Mouse (Mus musculus) kidney, embryonic 14.5 days (tissue): ENCODE data around the gene Crtam. TPM values are rescaled to one million over a fixed set of nuclear protein-coding genes. Genes with fewer than 3 reads are reported as not detected.

ENCODE experiments used
- ATAC-seq: fragments of 200-750 bp; cut with Nextera tagmentation; 2 replicates; pipeline ENCODE4 v1.8.0; 2017; ENCODE audit warnings: moderate number of reproducible peaks, mild to moderate bottlenecking, moderate TSS enrichment, moderate library complexity; ENCODE audit not compliant: low FRiP score, low TSS enrichment
- H3K27ac ChIP-seq: fragments of 300-500 bp; sonication (generic); 2 replicates; pipeline ENCODE4 v1.5.1; 2014; ENCODE audit warnings: low read depth, mild to moderate bottlenecking, low read length, moderate library complexity, mixed read lengths
- H3K27me3 ChIP-seq: fragments of 300-500 bp; sonication (generic); 2 replicates; pipeline ENCODE4 v1.6.1; 2014; ENCODE audit warnings: mild to moderate bottlenecking, low read length; ENCODE audit not compliant: control insufficient read depth, insufficient read depth
- H3K36me3 ChIP-seq: fragments of 300-500 bp; sonication (generic); 2 replicates; pipeline ENCODE4 v1.6.1; 2014; ENCODE audit warnings: low read length, mixed read lengths; ENCODE audit not compliant: control insufficient read depth, insufficient read depth
- H3K4me1 ChIP-seq: fragments of 300-500 bp; sonication (generic); 2 replicates; pipeline ENCODE4 v1.6.1; 2014; ENCODE audit warnings: low read length, mixed read lengths; ENCODE audit not compliant: control insufficient read depth, insufficient read depth
- H3K4me2 ChIP-seq: fragments of 300-500 bp; sonication (generic); replicated peaks from 2 replicates; pipeline ENCODE4 v1.6.1; 2014; ENCODE audit warnings: low read depth, mild to moderate bottlenecking, low read length
- H3K4me3 ChIP-seq: fragments of 300-500 bp; sonication (generic); 2 replicates; pipeline ENCODE4 v1.5.1; 2014; ENCODE audit warnings: mild to moderate bottlenecking, low read length
- H3K9ac ChIP-seq: fragments of 300-500 bp; sonication (generic); 2 replicates; pipeline ENCODE4 v1.6.1; 2014; ENCODE audit warnings: low read depth, mild to moderate bottlenecking, low read length, moderate library complexity
- H3K9me3 ChIP-seq: fragments of 300-500 bp; sonication (generic); 2 replicates; pipeline ENCODE4 v1.6.1; 2016; ENCODE audit warnings: low read length; ENCODE audit not compliant: control insufficient read depth
- WGBS: fragments of 180-500 bp; shearing (Covaris S2); extraction: QIAGEN DNeasy Blood & Tissue Kit; methylation state at CpG from one replicate; pipeline ENCODE4 v1.1.7; 2014; 5-methylcytosine and 5-hydroxymethylcytosine counted together
- polyA plus RNA-seq: library from polyadenylated mRNA; unstranded; fragments of >200 nt; fragmentation: Nextera tagmentation; extraction: Ambion mirVana; gene quantifications from 2 replicates; pipeline ENCODE4 v1.2.1, GENCODE M21; 2014

Gene Crtam
- 0.15 and 0.17 TPM in 2 replicates for polyA plus RNA-seq

DNA sequence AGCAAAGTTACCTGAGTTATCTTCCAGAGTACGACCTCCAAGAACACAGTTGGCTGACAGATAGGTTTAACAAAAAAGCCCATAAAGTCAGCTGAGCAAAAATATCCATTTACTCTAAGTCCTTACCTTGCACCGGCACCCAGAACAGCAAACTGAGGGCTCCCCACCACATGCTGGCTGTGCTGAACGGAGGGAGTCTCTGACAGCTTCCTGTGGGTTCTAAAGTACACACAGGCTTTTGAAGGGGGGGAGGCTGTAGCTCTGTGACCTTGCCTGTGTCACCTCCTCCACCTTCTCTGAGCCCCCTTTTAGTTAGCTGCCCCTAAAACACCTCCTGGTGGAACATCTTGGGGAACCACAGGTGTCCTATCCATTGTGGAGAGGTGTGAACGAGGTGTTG lies at the start of gene Crtam:
Gene Crtam (minus strand): TSS at position 214 of the 400 bp plus-strand sequence.
- no peaks in the 10 kb centered on the region for H3K4me1 ChIP-seq
- H3K27me3 ChIP-seq, result no peaks in the 10 kb centered on the region
- H3K9ac ChIP-seq, result no peak within 1 kb of the TSS
- H3K4me2 ChIP-seq, result no peak within 1 kb of the TSS
- no peaks in the 10 kb centered on the region for H3K36me3 ChIP-seq
- WGBS, result 59% methylated on average over 4 of the region's 4 CpGs
- no peak for ATAC-seq
- no peak within 1 kb of the TSS for H3K27ac ChIP-seq
- no peak within 1 kb of the TSS for H3K4me3 ChIP-seq
- no peaks in the 10 kb centered on the region for H3K9me3 ChIP-seq

DNA sequence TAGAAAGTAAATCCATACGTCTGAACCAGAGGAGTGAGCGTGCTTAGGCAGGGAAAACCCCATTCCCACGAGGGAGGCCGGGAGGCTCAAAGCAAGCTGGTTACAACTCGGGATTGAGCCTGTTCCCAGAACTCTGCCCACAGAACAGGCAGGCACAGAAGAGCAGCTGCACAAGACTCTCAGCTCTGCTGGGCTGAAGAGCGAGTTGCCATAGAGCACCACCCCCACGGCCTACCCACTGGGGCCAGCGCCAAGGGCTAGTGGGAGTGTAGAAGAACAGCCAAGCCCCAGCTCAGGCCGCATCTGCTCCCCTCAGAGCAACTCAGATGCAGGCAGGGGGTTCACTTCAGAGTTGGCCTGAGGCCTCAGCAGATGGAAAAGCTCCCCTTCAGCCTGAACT lies 49.7 kb upstream of the Crtam start:
- Histone ChIP-seq H3K9ac (no peak overlapping the region), H3K36me3 (no peaks in the 10 kb centered on the region), H3K9me3 (no peaks in the 10 kb centered on the region), H3K27ac (no peak overlapping the region), H3K4me2 (no peak overlapping the region), H3K4me3 (no peak overlapping the region), H3K27me3 (no peaks in the 10 kb centered on the region), H3K4me1 (no peaks in the 10 kb centered on the region)
- no peak for ATAC-seq
- 89% methylated on average over 9 of the region's 9 CpGs for WGBS

GRCm38 (mm10) chr9:41053478-41053877 lies 49.0 kb upstream of the Crtam start:
- Histone ChIP-seq H3K4me3 (no peak overlapping the region), H3K36me3 (no peaks in the 10 kb centered on the region), H3K9me3 (no peaks in the 10 kb centered on the region), H3K4me2 (no peak overlapping the region), H3K27ac (no peak overlapping the region), H3K9ac (no peak overlapping the region), H3K27me3 (no peaks in the 10 kb centered on the region), H3K4me1 (no peaks in the 10 kb centered on the region)
- WGBS, result 53% methylated on average over 4 of the region's 4 CpGs
- no peak for ATAC-seq

GRCm38 (mm10) chr9:41051080-41051932 lies 46.9 kb upstream of the Crtam start:
- Histone ChIP-seq H3K27ac (no peak overlapping the region), H3K9ac (no peak overlapping the region), H3K4me3 (no peak overlapping the region), H3K4me1 (no peaks in the 10 kb centered on the region), H3K36me3 (no peaks in the 10 kb centered on the region), H3K4me2 (no peak overlapping the region), H3K9me3 (no peaks in the 10 kb centered on the region), H3K27me3 (no peaks in the 10 kb centered on the region)
- no peak for ATAC-seq
- 69% methylated on average over 11 of the region's 11 CpGs for WGBS

- no peak for ATAC-seq
- H3K27me3 ChIP-seq, result no peaks in the 10 kb centered on the region
- WGBS, result 67% methylated on average over 12 of the region's 12 CpGs
- no peaks in the 10 kb centered on the region for H3K36me3 ChIP-seq
- H3K27ac ChIP-seq, result no peak overlapping the region
- no peaks in the 10 kb centered on the region for H3K9me3 ChIP-seq
- H3K4me3 ChIP-seq, result no peak overlapping the region
- no peak overlapping the region for H3K4me2 ChIP-seq
- no peaks in the 10 kb centered on the region for H3K4me1 ChIP-seq
- no peak overlapping the region for H3K9ac ChIP-seq
Measured at GRCm38 (mm10) chr9:41050331-41051079, 46.1 kb upstream of the Crtam start.

GRCm38 (mm10) chr9:41049282-41049681 lies 44.9 kb upstream of the Crtam start:
- no peak for ATAC-seq
- Histone ChIP-seq H3K27ac (no peak overlapping the region), H3K4me1 (no peaks in the 10 kb centered on the region), H3K4me3 (no peak overlapping the region), H3K9ac (no peak overlapping the region), H3K27me3 (no peaks in the 10 kb centered on the region), H3K4me2 (no peak overlapping the region), H3K9me3 (no peaks in the 10 kb centered on the region), H3K36me3 (no peaks in the 10 kb centered on the region)
- 88% methylated on average over 7 of the region's 7 CpGs for WGBS

DNA sequence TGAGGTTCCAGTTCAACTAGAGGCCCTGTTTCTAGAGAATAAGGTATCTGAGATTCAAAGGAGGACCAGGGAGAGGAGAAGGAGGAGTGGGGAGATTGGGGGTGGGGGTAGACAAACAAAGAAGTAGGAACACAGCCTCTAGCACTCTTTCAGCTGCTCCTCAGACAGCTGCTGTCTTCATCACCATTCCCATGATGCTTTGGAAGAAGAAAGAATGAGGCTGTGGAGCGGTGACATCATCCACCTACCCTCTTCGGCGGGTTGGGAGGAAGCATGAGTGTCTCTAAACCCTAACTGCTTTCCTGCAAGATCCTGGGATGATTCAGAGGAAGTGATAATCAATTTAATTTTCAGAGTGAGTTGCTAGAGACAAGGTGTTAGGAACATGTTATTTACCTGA lies 44.4 kb upstream of the Crtam start:
- 89% methylated on average over 3 of the region's 3 CpGs for WGBS
- no peak overlapping the region for H3K27ac ChIP-seq
- no peak for ATAC-seq
- H3K36me3 ChIP-seq, result no peaks in the 10 kb centered on the region
- no peak overlapping the region for H3K9ac ChIP-seq
- H3K4me2 ChIP-seq, result no peak overlapping the region
- H3K27me3 ChIP-seq, result no peaks in the 10 kb centered on the region
- H3K9me3 ChIP-seq, result no peaks in the 10 kb centered on the region
- no peaks in the 10 kb centered on the region for H3K4me1 ChIP-seq
- no peak overlapping the region for H3K4me3 ChIP-seq

- no peaks in the 10 kb centered on the region for H3K36me3 ChIP-seq
- no peaks in the 10 kb centered on the region for H3K27me3 ChIP-seq
- H3K4me3 ChIP-seq, result no peak overlapping the region
- 92% methylated on average over 7 of the region's 7 CpGs for WGBS
- H3K9me3 ChIP-seq, result no peaks in the 10 kb centered on the region
- H3K4me1 ChIP-seq, result no peaks in the 10 kb centered on the region
- no peak overlapping the region for H3K9ac ChIP-seq
- ATAC-seq, result no peak
- H3K27ac ChIP-seq, result no peak overlapping the region
- no peak overlapping the region for H3K4me2 ChIP-seq
Measured at GRCm38 (mm10) chr9:41048216-41048615, 43.8 kb upstream of the Crtam start.

GRCm38 (mm10) chr9:41047654-41048053 lies 43.2 kb upstream of the Crtam start:
- ATAC-seq, result no peak
- no peaks in the 10 kb centered on the region for H3K27me3 ChIP-seq
- no peak overlapping the region for H3K27ac ChIP-seq
- H3K4me1 ChIP-seq, result no peaks in the 10 kb centered on the region
- H3K9me3 ChIP-seq, result no peaks in the 10 kb centered on the region
- no peak overlapping the region for H3K4me3 ChIP-seq
- no peak overlapping the region for H3K9ac ChIP-seq
- no peaks in the 10 kb centered on the region for H3K36me3 ChIP-seq
- H3K4me2 ChIP-seq, result no peak overlapping the region
- 93% methylated on average over 2 of the region's 2 CpGs for WGBS
